Mouse (Mus musculus) lung, embryonic 16.5 days (tissue): Measurements from ENCODE around the gene Poll. TPM values are rescaled to one million over a fixed set of nuclear protein-coding genes. Genes with fewer than 3 reads are reported as not detected.

Source experiments
- ATAC-seq: fragments of 200-750 bp; cut with Nextera tagmentation; 2 replicates; pipeline ENCODE4 v1.8.0; 2017; ENCODE audit warnings: low read depth, mild to moderate bottlenecking, moderate library complexity
- H3K27ac ChIP-seq: fragments of 300-500 bp; sonication (generic); 2 replicates; pipeline ENCODE4 v1.5.1; 2014; ENCODE audit warnings: mild to moderate bottlenecking, control low read depth, low read length
- H3K27me3 ChIP-seq: fragments of 300-500 bp; sonication (generic); 2 replicates; pipeline ENCODE4 v1.6.1; 2014; ENCODE audit warnings: low read depth, low read length, mixed read lengths; ENCODE audit not compliant: control insufficient read depth, insufficient read depth
- H3K36me3 ChIP-seq: fragments of 300-500 bp; sonication (generic); 2 replicates; pipeline ENCODE4 v1.6.1; 2014; ENCODE audit warnings: low read length; ENCODE audit not compliant: control insufficient read depth, insufficient read depth
- H3K4me1 ChIP-seq: fragments of 300-500 bp; sonication (generic); replicated peaks from 2 replicates; pipeline ENCODE4 v1.6.1; 2014; ENCODE audit warnings: low read length, mixed read lengths; ENCODE audit not compliant: control insufficient read depth, insufficient read depth
- H3K4me2 ChIP-seq: fragments of 300-500 bp; sonication (generic); 2 replicates; pipeline ENCODE4 v1.6.1; 2014; ENCODE audit warnings: low read depth, low read length, control low read depth
- H3K4me3 ChIP-seq: fragments of 300-500 bp; sonication (generic); 2 replicates; pipeline ENCODE4 v1.5.1; 2014; ENCODE audit warnings: mild to moderate bottlenecking, low read length, control low read depth
- H3K9ac ChIP-seq: fragments of 300-500 bp; sonication (generic); 2 replicates; pipeline ENCODE4 v1.6.1; 2014; ENCODE audit warnings: low read length, control low read depth
- H3K9me3 ChIP-seq: fragments of 300-500 bp; sonication (generic); 2 replicates; pipeline ENCODE4 v1.6.1; 2016; ENCODE audit warnings: low read length; ENCODE audit not compliant: control insufficient read depth
- WGBS: fragments of 180-500 bp; shearing (Covaris S2); extraction: QIAGEN DNeasy Blood & Tissue Kit; methylation state at CpG from one replicate; pipeline ENCODE4 v1.1.7; 2014; 5-methylcytosine and 5-hydroxymethylcytosine counted together
- polyA plus RNA-seq: library from polyadenylated mRNA; unstranded; fragments of >200 nt; fragmentation: Nextera tagmentation; extraction: Ambion mirVana; gene quantifications from 2 replicates; pipeline ENCODE4 v1.2.1, GENCODE M21; 2015

Poll gene
- polyA plus RNA-seq, 1 experiment from 2014 or later = 17.4 TPM

DNA sequence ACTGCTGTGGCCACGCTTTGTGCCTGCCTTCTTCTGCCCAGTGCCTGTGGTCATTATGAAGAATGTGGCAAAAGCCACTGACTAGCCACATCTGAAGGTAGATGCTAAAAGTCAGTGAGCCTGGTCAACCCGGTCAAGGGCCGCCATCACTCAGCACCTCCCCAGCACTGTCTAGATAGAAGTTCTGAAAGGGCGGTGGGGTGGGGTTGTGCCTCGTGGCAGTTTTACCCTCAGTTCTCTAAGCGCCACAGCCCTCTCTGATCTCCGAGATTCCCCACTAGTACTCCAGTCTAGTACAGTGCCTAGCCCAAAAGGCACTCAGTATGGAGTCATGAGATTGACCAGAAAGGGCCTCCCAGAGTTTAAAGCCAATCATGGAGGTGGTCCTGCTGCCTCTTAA lies 33.7 kb upstream of the Poll start:
- no peak for ATAC-seq
- no peaks in the 10 kb centered on the region for H3K9me3 ChIP-seq

DNA sequence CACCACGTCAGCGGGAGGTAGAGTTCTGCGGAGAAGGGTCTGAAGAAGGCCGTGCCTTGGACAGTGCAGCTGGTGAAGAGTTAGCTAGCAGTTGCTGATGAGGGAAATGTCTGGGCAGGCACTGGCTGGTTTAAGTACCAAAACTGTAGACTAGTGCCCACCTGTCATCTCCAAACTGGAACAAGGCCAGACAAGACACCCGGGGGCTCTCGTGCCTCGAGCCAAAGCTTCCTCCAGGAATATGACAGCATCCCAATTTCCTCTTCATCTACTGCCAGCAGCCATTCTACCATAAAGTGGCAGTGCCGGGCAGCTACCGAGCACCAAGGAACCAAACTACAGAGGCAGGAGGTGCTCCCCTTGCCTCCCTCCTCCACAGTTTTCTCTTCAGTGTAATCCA lies 32.6 kb upstream of the Poll start:
- Histone ChIP-seq H3K27me3 (no peaks in the 10 kb centered on the region), H3K4me2 (no peak overlapping the region), H3K9me3 (no peaks in the 10 kb centered on the region), H3K9ac (no peak overlapping the region), H3K36me3 (no peaks in the 10 kb centered on the region), H3K27ac (no peak overlapping the region), H3K4me1 (peaks cover 11% of the 10 kb centered on the region), H3K4me3 (no peak overlapping the region)
- ATAC-seq = no peak
- 84% methylated on average over 9 of the region's 9 CpGs for WGBS

More for the DNA sequence above, 33.7 kb upstream of the Poll start:
- Histone ChIP-seq H3K4me2 (no peak overlapping the region), H3K27me3 (no peaks in the 10 kb centered on the region), H3K9ac (no peak overlapping the region), H3K4me3 (no peak overlapping the region), H3K36me3 (no peaks in the 10 kb centered on the region), H3K4me1 (peaks cover 11% of the 10 kb centered on the region), H3K27ac (no peak overlapping the region)
- WGBS = 94% methylated on average over 7 of the region's 7 CpGs

DNA sequence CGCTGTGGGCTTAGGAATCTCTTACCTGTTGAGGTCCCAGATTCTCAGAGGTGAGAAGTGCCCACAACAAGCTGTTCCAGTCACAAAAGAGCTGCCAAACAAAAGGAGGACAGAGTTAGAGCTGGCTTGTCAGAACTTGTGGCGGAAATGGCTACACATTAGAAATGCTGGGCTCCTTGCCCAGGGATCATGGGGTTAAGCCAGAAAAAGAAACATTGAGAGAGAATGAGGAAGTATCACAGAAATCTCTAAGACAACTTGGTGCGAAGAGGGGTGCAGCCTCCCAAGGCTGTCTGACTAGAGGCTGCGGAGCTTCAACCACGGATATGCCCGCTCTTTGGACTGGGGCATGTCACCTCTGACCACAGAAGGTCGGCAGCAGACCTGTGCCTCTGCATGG lies 31.4 kb upstream of the Poll start:
- Histone ChIP-seq H3K36me3 (no peaks in the 10 kb centered on the region), H3K4me1 (peaks cover 11% of the 10 kb centered on the region), H3K27ac (peak overlapping the region; percentile 63; the same call in 1 of the 2 replicates), H3K9me3 (no peaks in the 10 kb centered on the region), H3K9ac (no peak overlapping the region), H3K27me3 (no peaks in the 10 kb centered on the region), H3K4me2 (peak overlapping the region; percentile 26; the same call in 1 of the 2 replicates), H3K4me3 (no peak overlapping the region)
- 41% methylated on average over 7 of the region's 7 CpGs for WGBS
- peak; percentile 79 for ATAC-seq

DNA sequence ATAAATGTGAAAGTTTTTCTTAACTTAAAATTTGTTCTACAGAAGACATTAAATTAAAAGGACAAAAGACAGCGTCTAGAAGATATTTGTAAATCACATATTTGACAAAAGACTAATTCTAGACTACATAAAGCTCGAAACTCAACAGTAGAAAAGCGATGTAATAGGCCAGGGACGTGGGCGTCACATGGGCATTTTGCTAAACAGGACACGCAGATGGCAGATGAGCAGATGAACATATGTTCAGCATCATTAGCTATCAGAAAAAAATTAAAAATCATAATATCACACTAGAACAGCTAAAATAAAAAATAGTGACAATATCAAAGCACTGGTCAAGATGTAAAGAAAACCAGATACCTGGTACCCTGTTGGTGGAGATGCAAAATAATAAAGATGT lies 29.4 kb upstream of the Poll start:
- Histone ChIP-seq H3K4me3 (no peak overlapping the region), H3K4me2 (no peak overlapping the region), H3K27ac (no peak overlapping the region), H3K36me3 (no peaks in the 10 kb centered on the region), H3K9ac (no peak overlapping the region), H3K27me3 (no peaks in the 10 kb centered on the region), H3K9me3 (no peaks in the 10 kb centered on the region), H3K4me1 (peaks cover 11% of the 10 kb centered on the region)
- no peak for ATAC-seq
- WGBS = 92% methylated on average over 6 of the region's 6 CpGs

DNA sequence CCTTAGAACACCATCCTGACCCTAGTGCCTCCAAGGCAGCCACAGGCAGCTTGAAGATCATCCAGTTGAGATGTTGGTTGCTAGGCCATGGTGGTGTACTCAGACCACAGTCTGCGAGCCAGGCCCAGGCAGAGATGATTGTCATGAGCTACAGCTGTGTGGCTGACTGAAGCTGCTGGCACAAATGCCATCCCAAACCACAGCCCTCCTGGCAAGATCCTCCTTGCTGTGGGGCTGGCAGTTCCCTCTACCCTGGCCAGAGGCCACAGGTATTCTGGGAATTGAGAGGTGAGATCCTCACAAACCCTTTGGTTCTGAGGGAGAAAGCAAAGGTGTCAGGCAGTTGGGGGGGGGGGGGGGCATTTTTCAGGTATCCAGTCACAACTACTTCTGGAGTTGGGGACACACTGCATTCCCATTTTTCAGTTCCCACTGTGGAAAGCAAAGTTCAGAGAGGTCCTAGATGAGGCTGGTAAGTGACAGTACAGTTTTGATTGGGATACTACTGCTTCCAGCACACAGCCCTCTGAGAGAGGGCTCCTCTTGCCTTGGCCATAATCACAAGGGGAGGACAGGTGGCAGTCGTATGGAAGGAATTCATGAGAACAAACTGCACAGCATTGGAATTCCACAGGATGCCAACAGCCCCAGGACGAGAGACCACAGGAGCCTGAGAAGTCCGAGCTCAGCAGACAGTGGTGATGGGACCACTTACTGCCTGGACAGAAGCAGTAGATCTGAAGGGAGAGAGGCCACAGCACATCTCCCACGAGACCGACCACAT lies 27.4 kb upstream of the Poll start:
- WGBS = 81% methylated on average over 6 of the region's 6 CpGs
- no peak overlapping the region for H3K27ac ChIP-seq

DNA sequence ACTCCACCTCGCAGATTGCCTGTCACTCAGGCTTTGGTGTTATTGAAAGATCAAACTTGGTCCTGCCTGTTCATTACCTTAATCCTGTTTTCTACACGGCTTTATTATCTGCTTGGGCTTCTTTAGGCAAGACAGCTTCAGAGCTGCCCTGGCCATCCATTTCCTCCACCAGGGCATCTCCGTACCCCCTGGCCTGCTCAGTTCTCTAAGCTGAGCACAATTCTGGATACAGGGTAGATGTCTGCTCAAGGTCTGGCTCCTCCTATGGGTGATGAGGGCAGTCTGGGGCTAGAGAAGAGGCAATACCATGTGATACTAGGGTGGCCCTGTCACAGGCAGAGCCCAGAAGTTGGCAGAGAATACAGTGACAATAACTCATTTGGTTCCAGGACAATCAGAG lies 26.5 kb upstream of the Poll start:
- Histone ChIP-seq H3K27ac (no peak overlapping the region), H3K9me3 (no peaks in the 10 kb centered on the region), H3K4me1 (peaks cover 12% of the 10 kb centered on the region), H3K4me3 (no peak overlapping the region), H3K36me3 (no peaks in the 10 kb centered on the region), H3K4me2 (no peak overlapping the region), H3K27me3 (no peaks in the 10 kb centered on the region), H3K9ac (no peak overlapping the region)
- ATAC-seq = no peak
- WGBS = 66% methylated on average over 3 of the region's 3 CpGs

More for the DNA sequence above, 27.4 kb upstream of the Poll start:
- H3K9me3 ChIP-seq = no peaks in the 10 kb centered on the region
- H3K4me2 ChIP-seq = no peak overlapping the region
- no peak overlapping the region for H3K9ac ChIP-seq
- no peak overlapping the region for H3K4me3 ChIP-seq
- peaks cover 11% of the 10 kb centered on the region for H3K4me1 ChIP-seq
- H3K36me3 ChIP-seq = no peaks in the 10 kb centered on the region
- no peak for ATAC-seq
- H3K27me3 ChIP-seq = no peaks in the 10 kb centered on the region

DNA sequence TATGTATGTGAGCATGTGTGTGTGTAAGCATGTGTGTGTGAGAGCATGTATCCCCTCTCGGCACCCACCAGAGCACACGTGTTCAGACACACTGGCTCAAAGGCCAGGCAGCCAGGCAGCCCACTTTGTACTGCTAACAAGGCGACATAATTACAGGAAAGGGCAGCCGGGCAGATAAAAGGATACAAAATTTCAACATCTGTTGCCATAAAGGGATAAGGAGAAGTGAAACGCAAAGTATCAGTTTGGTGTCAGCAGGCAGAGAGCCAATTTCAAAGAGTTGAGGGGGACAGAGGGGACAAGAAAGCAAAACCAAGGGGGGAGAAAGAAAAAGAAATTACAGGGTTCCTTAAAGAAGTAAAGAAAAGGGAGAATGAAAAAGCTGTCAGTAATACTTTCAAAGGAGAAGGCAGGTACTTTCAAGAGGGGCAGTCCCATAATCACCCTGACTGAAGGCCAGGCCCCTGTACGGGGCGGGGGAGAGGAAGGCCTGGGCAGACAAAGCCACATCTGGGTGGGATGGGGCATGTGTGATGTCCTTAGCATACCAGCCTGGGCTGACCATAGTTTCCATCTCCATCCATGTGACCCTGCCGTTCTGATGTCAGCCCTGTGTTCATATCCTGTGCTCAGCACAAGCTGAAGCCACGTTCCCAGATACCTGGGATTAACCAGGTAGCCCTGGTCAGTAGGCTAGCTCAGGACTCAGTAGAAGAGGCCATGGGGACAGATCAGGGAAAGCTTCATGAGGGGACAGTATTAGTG lies 24.7 kb upstream of the Poll start:
- Histone ChIP-seq H3K27me3 (no peaks in the 10 kb centered on the region), H3K27ac (no peak overlapping the region), H3K9ac (no peak overlapping the region), H3K9me3 (no peaks in the 10 kb centered on the region), H3K4me3 (no peak overlapping the region), H3K36me3 (no peaks in the 10 kb centered on the region), H3K4me1 (peaks cover 8% of the 10 kb centered on the region), H3K4me2 (no peak overlapping the region)
- no peak for ATAC-seq
- WGBS = 55% methylated on average over 9 of the region's 9 CpGs

DNA sequence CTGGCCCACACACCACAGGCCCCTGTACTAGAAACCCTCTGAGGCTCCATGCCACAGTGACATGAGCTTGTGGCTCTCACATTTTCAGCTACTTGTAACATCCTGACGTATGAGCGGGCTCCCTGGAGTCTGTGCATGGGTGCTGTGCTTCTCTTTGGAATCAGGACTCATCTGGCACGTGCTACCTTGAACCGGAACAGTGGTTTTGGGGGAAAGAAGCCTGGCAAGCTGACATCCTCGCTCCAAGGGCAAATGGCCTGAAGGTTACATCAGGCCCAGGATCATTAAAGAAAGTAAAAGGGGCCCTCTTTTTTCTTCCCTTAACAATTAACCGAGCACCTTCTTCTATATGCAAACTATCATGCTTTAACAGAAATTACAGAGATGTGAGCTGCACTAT lies 22.8 kb upstream of the Poll start:
- no peak overlapping the region for H3K9ac ChIP-seq
- H3K4me3 ChIP-seq = no peak overlapping the region
- H3K36me3 ChIP-seq = peaks cover 9% of the 10 kb centered on the region
- ATAC-seq = no peak
- 89% methylated on average over 6 of the region's 6 CpGs for WGBS
- H3K4me2 ChIP-seq = no peak overlapping the region
- no peaks in the 10 kb centered on the region for H3K9me3 ChIP-seq
- no peak overlapping the region for H3K27ac ChIP-seq
- H3K27me3 ChIP-seq = no peaks in the 10 kb centered on the region
- H3K4me1 ChIP-seq = peaks cover 8% of the 10 kb centered on the region

DNA sequence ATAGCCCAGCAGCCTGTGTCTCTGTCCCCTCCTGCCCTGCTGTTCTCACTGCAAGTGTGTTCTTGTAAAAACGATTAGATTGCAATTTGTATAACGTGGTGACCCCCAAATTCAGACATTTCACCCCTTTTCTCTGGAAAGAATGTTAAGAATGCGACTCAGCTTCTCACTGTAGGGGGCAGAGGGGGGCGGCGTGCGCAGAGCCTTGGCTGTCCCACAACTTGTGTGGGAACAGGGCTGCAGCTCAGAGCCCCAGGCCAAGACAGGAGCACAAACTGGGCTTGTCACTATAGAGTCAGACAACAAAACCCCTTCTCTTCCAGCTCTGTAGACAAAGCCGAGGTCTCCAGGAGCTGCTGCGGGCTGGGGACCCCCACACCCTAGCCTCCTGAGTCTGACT lies 21.8 kb upstream of the Poll start:
- Histone ChIP-seq H3K36me3 (peaks cover 9% of the 10 kb centered on the region), H3K4me3 (no peak overlapping the region), H3K4me1 (peaks cover 11% of the 10 kb centered on the region), H3K4me2 (no peak overlapping the region), H3K27ac (no peak overlapping the region), H3K9me3 (no peaks in the 10 kb centered on the region), H3K27me3 (no peaks in the 10 kb centered on the region), H3K9ac (0 out of 2 replicates have a peak overlapping the region, but pooled peaks have one; percentile 12)
- WGBS = 18% methylated on average over 8 of the region's 8 CpGs
- peak; percentile 34; the same call in 1 of the 2 replicates for ATAC-seq
